Mouse (Mus musculus) hindbrain, postnatal 0 days (tissue): ENCODE measurements at regions not wholly inside any gene's neighbourhood (a gene's known extent, or its start where the extent isn't known, plus 50 kb on each side); places are given as distances from the start of the nearest gene placed in this dataset.
A peak's percentile ranks its signal among the peaks of the same experiment; 100 is the strongest.

ENCODE experiments used
- ATAC-seq: fragments of 200-750 bp; cut with Nextera tagmentation; 2 replicates; pipeline ENCODE4 v1.8.0; 2017; ENCODE audit warnings: mild to moderate bottlenecking, moderate TSS enrichment, moderate library complexity
- DNase-seq: peaks from one replicate; pipeline ENCODE4 v3.0.0-alpha.2; 2015; ENCODE audit warnings: low spot score
- H3K27ac ChIP-seq: fragments of 300-500 bp; sonication (generic); 2 replicates; pipeline ENCODE4 v1.5.1; 2014; ENCODE audit warnings: mild to moderate bottlenecking
- H3K27me3 ChIP-seq: fragments of 300-500 bp; sonication (generic); 2 replicates; pipeline ENCODE4 v1.6.1; 2014; ENCODE audit warnings: low read length, mixed read lengths; ENCODE audit not compliant: insufficient read depth
- H3K36me3 ChIP-seq: fragments of 300-500 bp; sonication (generic); 2 replicates; pipeline ENCODE4 v1.6.1; 2014; ENCODE audit warnings: low read length, mixed read lengths; ENCODE audit not compliant: insufficient read depth
- H3K4me1 ChIP-seq: fragments of 300-500 bp; sonication (generic); 2 replicates; pipeline ENCODE4 v1.6.1; 2014; ENCODE audit warnings: antibody characterized with exemption, low read length, mixed read lengths; ENCODE audit not compliant: insufficient read depth
- H3K4me2 ChIP-seq: fragments of 300-500 bp; sonication (generic); 2 replicates; pipeline ENCODE4 v1.6.1; 2014; ENCODE audit warnings: low read depth, mild to moderate bottlenecking, low read length, moderate library complexity, mixed read lengths
- H3K4me3 ChIP-seq: fragments of 300-500 bp; sonication (generic); 2 replicates; pipeline ENCODE4 v1.5.1; 2014; ENCODE audit warnings: low read length
- H3K9ac ChIP-seq: fragments of 300-500 bp; sonication (generic); replicated peaks from 2 replicates; pipeline ENCODE4 v1.6.1; 2014; ENCODE audit warnings: mild to moderate bottlenecking, low read length, moderate library complexity, mixed read lengths
- H3K9me3 ChIP-seq: fragments of 300-500 bp; sonication (generic); 2 replicates; pipeline ENCODE4 v1.6.1; 2016; ENCODE audit warnings: low read length, mixed read lengths
- CTCF ChIP-seq: IDR thresholded peaks from 2 replicates; pipeline ENCODE4 v1.5.1; 2016; ENCODE audit warnings: antibody characterized with exemption, control low read depth, low read depth
- WGBS: fragments of 180-500 bp; shearing (Covaris S2); extraction: QIAGEN DNeasy Blood & Tissue Kit; methylation state at CpG from one replicate; pipeline ENCODE4 v1.1.7; 2014; 5-methylcytosine and 5-hydroxymethylcytosine counted together

GRCm38 (mm10) chr13:4662336-4663101, 53.5 kb upstream of the Akr1e1 start:
- ATAC-seq: peak; percentile 89
- DNase-seq: peak; percentile 89
- Histone ChIP-seq H3K27me3 (no peaks in the 10 kb centered on the region), H3K4me1 (no peaks in the 10 kb centered on the region), H3K36me3 (no peaks in the 10 kb centered on the region), H3K9ac (no peak overlapping the region), H3K27ac (no peak overlapping the region), H3K4me3 (peak overlapping the region; percentile 19; the same call in 1 of the 2 replicates), H3K4me2 (peak overlapping the region; percentile 42), H3K9me3 (no peaks in the 10 kb centered on the region)
- 40% methylated on average over 13 of the region's 13 CpGs for WGBS
- TF ChIP-seq CTCF: peak; percentile 72
